Mouse (Mus musculus) brain, embryonic 14.5 days (tissue): Measurements from ENCODE around the gene Canx.

Experiments
- CTCF ChIP-seq: fragments of 200-500 bp; IDR thresholded peaks from 2 replicates; pipeline ENCODE4 v1.5.1; 2012; ENCODE audit warnings: inconsistent platforms, mild to moderate bottlenecking, moderate library complexity, borderline replicate concordance; ENCODE audit not compliant: insufficient read depth, insufficient read length; ENCODE audit errors: extremely low read depth
- POLR2A ChIP-seq: fragments of 200-500 bp; IDR thresholded peaks from 2 replicates; pipeline ENCODE4 v1.6.1; 2012; ENCODE audit warnings: mild to moderate bottlenecking, inconsistent platforms, borderline replicate concordance; ENCODE audit not compliant: poor library complexity, insufficient read depth, insufficient read length, severe bottlenecking; ENCODE audit errors: extremely low read depth

DNA sequence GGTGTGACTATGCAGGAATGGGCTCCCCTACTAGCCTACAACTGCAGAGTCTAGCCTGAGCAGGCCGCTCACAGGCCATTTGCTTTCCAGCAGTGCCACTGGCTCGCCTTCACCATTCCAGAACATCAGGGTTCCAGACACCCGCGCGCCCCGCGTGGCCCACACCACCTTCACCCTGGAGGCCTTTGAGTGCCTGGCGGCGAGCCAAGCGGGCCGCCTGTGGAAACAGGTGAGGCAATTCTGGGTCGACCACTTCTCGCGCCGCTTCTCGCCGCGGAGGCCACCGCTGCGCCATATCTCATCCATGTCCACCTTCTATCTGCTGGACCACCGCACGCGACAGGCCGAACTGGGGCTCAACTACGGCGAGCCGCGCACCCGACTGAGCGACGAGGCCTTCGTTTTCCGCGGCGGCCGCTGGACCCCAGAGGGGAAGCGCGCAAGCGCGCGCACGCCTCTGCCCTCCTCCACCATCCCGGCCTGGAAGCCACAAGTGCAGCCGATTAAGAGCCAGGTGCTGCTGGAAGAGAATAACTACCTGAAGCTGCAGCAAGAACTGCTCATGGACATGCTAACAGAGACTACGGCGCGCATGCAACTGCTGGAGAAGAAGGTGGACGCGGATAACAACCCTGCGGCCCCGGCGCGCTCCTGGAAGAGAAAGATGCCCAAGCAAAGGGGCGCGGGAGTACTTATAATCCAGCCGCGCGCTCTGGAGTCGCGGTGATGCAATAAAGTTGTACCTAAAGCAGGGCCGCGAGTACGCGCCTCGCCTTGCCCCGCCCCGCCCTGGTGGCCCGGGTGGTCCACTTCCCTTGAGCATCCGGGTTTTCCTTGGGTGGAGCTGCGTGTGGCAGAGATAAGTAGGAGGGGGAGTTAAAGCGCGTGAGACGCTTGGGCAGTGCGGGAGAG, 33.7 kb upstream of the Canx start:
- TF ChIP-seq CTCF (no peak), POLR2A (no peak)
